Mouse (Mus musculus): ENCODE measurements around the gene Dok5. TPM values are rescaled to one million over a fixed set of nuclear protein-coding genes. Genes with fewer than 3 reads are reported as not detected.
A peak's percentile ranks its signal among the peaks of the same experiment; 100 is the strongest.

The Dok5 gene
- total RNA-seq, 2 experiments from 2014 or later: 13.6 to 17.0 TPM

GRCm38 (mm10) chr2:170776107-170776506, 44.5 kb downstream of the Dok5 start:
- intact Hi-C loops (cut with DNase I; ENCODE audit: low total_unique reads): no loop called here
- no peak for DNase-seq

GRCm38 (mm10) chr2:170777572-170777971, 46.0 kb downstream of the Dok5 start:
- intact Hi-C loops (cut with DNase I; ENCODE audit: low total_unique reads): no loop called here
- no peak for DNase-seq

DNA sequence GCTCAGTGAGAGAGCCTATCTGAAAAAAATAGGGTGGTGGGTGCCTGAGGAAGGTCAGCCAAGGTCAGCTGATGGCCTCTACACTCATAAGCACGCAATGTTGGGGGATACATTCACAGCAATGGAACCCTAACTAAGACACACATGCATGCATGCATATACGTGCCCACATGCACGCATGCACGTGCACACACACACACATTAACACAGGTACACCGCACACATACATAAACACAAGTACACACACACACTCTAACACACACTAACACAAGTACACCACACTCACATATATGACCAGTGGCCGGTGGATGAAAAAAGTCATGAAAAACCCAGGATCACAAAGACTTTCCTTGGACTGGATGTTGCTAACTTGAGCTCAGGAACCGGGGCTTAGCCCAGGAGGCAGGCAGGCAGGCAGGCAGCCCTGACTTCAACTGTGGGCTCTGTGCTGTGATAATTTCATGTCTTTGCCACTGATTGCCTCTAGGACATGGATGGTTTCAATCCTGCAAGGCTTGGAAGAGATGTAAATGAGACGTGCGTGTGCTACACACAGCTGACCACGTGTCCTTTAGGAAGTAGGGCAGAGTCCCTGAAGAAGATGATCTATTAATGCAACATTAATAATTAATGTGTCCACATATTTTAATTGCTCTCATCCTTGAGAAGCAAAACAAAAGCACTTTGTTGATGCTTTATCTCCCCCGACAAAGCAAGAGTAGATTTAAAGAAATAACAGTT, 48.6 kb downstream of the Dok5 start:
- intact Hi-C loops (cut with DNase I; ENCODE audit: low total_unique reads): no loop called here
- DNase-seq: no peak

DNA sequence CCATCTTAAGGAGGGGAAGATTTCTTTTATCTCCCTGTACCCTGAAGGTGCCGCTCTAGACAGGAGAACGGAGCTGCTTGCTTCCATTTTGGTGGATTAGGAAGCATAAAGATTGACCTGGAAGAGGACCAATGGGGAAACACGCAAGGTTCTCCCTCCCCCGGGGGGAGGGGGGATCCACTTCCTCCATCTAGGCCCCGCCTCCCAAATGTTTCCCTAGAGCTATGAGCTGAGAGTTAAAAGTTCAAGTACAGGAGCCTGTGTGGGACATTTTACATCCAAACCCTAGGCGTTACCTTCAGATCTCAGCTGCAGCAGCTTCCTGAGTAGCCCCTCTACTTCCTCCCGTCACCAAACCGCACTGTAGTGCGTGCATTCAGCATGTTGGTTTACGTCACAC, 56.5 kb downstream of the Dok5 start:
- no peak for DNase-seq
- intact Hi-C loops (cut with DNase I; ENCODE audit: low total_unique reads): no loop called here

DNA sequence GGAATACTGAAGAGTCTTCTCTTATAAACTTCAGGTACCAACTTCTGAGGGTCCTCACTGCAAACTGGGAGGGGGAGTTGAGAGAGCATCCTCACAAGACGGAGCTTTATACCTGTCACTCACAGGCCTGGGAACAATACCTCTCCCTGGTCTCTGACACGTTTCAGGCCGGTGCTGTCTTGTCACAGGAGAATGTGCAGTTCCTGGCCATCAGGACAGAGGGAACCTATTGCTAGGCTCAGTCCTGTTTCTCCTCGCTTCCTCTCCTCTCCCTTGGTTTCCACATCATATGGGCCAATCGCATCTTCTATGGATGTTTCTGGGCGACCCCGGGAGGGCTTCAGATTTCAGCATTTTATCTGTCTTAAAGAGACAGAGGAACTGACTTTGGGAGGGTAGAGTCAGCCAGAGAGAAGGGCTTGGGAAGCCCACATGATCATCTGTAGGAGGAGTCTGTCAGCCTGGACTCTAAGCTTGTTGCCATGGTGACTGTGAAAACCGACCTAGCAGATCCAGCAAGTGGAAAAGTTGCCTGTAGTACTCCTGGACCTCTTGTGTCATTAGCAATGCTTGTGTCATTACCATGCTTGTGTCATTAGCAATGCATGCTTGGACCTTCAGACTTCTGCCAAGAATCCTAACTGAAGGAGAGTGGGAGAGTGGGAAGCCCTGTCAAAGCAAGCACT, 59.9 kb downstream of the Dok5 start:
- no peak for DNase-seq
- intact Hi-C loops (cut with DNase I; ENCODE audit: low total_unique reads): no loop called here

DNA sequence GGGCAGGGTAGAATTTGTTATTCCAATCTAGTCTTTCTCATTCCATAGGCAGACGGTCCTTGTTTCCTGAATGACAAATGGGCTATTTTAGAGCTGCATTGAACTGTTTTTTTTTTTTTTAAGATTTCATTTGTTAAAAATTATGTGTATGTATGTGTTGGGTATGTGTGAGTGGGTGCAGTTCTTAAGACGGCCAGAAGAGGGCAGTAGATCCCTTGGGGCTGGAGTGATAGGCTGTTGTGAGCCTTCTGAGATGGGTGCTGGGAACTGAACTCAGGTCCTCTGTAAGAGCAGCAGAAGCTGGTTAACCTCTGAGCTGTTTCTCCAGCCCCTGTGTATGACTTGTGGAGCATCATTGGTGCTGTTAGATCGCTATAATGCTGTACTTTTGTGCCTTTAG, 63.6 kb downstream of the Dok5 start:
- DNase-seq: no peak
- intact Hi-C loops (cut with DNase I; ENCODE audit: low total_unique reads): no loop called here

DNA sequence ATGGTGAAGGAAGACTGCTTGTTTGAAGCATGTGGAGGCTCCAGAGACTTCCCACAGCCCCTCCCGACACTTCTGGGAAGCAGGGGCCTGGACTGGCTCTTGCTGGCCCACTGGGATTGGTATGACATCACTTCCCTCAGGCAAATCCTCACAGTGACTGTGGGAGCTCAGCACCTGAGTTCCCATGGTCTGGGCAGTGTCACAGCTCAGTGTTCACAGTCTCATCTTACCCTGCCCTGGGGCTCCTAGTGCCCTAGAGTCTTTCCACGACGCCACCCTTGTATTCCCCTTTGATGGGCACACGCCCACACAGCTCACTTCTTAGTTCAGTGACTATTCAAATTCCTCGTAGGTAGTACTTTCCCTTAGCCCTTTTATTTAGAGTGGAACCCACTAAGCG, 71.4 kb downstream of the Dok5 start:
- intact Hi-C loops (cut with DNase I; ENCODE audit: low total_unique reads): no loop called here
- DNase-seq: no peak

DNA sequence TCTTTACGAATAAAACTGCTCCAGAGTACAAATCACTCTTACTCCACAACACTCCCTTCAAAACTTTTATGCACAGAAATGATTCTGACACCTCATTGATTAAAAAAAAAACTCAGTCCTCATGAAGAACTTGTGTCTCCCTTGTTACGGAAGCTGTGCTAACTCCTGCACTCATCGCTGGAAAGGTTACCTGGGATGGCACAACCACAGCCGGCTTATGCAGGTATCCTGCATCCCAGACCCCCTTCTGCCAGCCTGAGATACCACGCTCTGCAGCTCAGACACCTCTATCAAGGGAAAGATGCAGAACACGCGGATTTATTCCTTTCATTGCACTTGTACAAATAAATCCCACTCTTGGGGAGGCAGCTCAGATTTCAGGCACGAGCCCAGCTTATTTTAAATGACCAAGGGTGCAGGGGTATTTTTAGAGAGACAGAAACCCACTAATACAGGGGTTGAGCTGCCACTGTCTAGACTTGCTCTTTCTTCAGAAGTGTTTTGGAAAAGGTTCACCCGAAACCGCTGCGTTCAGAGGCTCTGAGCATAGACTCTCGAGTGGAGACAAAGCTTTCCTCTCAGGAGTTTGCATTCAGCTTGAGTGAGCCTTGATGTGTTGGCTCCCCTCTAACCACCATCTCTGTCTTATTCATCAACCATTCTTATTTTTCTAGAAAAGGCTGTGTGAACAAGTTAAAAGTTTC, 76.1 kb downstream of the Dok5 start:
- intact Hi-C loops (cut with DNase I; ENCODE audit: low total_unique reads): no loop called here
- DNase-seq: no peak

GRCm38 (mm10) chr2:170808259-170808789, 76.7 kb downstream of the Dok5 start:
- intact Hi-C loops (cut with DNase I; ENCODE audit: low total_unique reads): no loop called here
- DNase-seq: no peak

DNA sequence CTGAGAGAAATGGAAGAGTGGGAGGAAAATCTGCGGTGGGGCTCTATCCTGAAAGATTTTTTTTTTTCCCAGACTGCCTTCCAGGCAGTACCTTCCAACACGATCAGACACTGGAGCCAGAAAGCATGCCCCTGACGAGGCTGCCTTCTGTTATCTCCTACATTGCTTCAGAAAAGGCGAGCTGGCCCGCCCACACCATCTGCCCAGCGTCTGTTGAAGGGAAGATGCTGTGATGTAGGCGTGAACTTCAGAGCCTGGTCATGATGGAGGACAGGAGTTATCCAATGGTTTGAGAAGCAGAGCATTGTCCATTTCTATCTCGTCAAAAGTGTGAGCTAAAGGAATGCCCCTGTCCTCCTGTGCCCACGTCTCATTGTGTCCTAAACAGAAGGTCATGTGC, 79.7 kb downstream of the Dok5 start:
- DNase-seq: no peak
- intact Hi-C loops (cut with DNase I; ENCODE audit: low total_unique reads): no loop called here

DNA sequence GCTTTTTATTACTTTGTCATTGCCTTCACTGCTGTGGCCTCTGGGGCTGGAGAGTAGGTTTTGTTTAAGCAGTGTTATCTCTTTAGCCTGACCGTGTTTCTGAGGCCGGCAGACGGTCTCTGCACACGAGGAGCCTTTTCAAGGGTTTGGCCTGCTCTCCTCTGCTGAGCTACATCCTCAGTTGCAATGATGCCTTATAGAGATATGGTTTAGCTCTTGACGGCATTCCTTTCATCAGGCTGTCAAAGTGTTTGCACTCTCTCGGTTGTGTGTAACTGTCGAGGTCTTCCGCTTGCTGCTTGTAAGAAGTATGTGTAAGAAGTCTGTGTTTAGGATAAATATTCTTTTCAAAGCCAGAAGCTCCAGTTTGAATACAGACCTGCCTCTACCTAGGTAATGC, 84.7 kb downstream of the Dok5 start:
- intact Hi-C loops (cut with DNase I; ENCODE audit: low total_unique reads): no loop called here
- no peak for DNase-seq

GRCm38 (mm10) chr2:170817112-170817703, 85.6 kb downstream of the Dok5 start:
- no peak for DNase-seq
- intact Hi-C loops (cut with DNase I; ENCODE audit: low total_unique reads): no loop called here

- DNase-seq: peak; percentile 34
- intact Hi-C loops (cut with DNase I; ENCODE audit: low total_unique reads): no loop called here
These were observed 95.3 kb downstream of the Dok5 start for GRCm38 (mm10) chr2:170826821-170827441.

- DNase-seq: no peak
- intact Hi-C loops (cut with DNase I; ENCODE audit: low total_unique reads): no loop called here
These were observed 97.2 kb downstream of the Dok5 start for GRCm38 (mm10) chr2:170828757-170829156.

GRCm38 (mm10) chr2:170829191-170829611, 97.6 kb downstream of the Dok5 start:
- DNase-seq: no peak
- intact Hi-C loops (cut with DNase I; ENCODE audit: low total_unique reads): no loop called here

DNA sequence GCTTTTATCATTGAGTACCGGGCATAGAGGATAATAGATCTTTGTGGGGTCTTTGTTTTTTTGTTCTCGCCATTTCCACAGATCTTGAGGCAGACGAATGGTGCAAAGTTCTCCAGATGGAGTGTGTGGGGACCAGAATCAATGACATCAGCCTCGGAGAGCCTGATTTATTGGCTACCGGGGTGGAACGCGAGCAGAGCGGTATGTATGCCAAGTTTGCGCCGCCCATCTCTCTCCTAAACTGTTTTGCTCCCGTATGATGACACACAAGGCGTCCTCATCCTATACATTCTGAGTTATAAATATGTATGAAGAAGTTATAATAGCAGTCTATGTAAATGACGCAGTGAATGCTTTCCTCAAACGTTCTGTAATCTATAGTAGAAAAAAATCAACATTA, 98.4 kb downstream of the Dok5 start:
- intact Hi-C loops (cut with DNase I; ENCODE audit: low total_unique reads): no loop called here
- no peak for DNase-seq

DNA sequence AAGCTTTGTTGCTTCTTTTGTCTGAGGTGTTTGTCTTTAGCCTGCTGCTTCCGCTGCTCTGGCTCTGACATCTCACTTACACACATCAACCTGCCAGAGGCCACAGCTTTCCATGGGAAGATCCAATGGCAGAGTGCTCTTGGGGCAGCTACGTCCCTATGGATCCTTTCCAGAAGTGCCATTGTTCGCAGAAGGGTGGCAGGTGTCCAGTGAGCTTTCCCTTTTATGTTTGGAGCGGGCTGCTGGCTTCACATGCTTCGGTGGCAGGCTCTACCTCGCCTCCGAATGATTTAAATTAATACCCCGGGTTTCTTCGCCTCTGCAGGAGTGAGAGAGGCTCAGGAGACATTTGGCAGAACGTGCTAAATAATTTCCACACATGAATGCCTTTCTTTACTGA, 105.3 kb downstream of the Dok5 start:
- DNase-seq: no peak

GRCm38 (mm10) chr2:170837363-170837762, 105.8 kb downstream of the Dok5 start:
- DNase-seq: no peak
- intact Hi-C loops (cut with DNase I; ENCODE audit: low total_unique reads): no loop called here

More for the DNA sequence above, 105.3 kb downstream of the Dok5 start:
- intact Hi-C loops (cut with DNase I; ENCODE audit: low total_unique reads): no loop called here

GRCm38 (mm10) chr2:170837824-170838557, 106.4 kb downstream of the Dok5 start:
- intact Hi-C loops (cut with DNase I; ENCODE audit: low total_unique reads): no loop called here
- no peak for DNase-seq

All from gastrocnemius, postnatal 14 days (tissue).